Mouse (Mus musculus) forebrain, embryonic 15.5 days (tissue): Measurements from ENCODE around the gene Plk2. TPM values are rescaled to one million over a fixed set of nuclear protein-coding genes. Genes with fewer than 3 reads are reported as not detected.

Experiments
- ATAC-seq: fragments of 200-750 bp; cut with Nextera tagmentation; replicated peaks from 2 replicates; pipeline ENCODE4 v1.8.0; 2017; ENCODE audit warnings: mild to moderate bottlenecking, moderate TSS enrichment, moderate library complexity
- H3K27ac ChIP-seq: fragments of 300-500 bp; sonication (generic); replicated peaks from 2 replicates; pipeline ENCODE4 v1.5.1; 2015; ENCODE audit warnings: mild to moderate bottlenecking, inconsistent platforms
- H3K27me3 ChIP-seq: fragments of 300-500 bp; sonication (generic); 2 replicates; pipeline ENCODE4 v1.6.1; 2015; ENCODE audit warnings: inconsistent platforms
- H3K36me3 ChIP-seq: fragments of 300-500 bp; sonication (generic); 2 replicates; pipeline ENCODE4 v1.6.1; 2015; ENCODE audit warnings: mild to moderate bottlenecking, inconsistent platforms
- H3K4me1 ChIP-seq: fragments of 300-500 bp; sonication (generic); 2 replicates; pipeline ENCODE4 v1.6.1; 2015; ENCODE audit warnings: inconsistent platforms
- H3K4me2 ChIP-seq: fragments of 300-500 bp; sonication (generic); replicated peaks from 2 replicates; pipeline ENCODE4 v1.6.1; 2015; ENCODE audit warnings: mild to moderate bottlenecking, inconsistent platforms
- H3K4me3 ChIP-seq: fragments of 300-500 bp; sonication (generic); 2 replicates; pipeline ENCODE4 v1.5.1; 2015; ENCODE audit warnings: mild to moderate bottlenecking, inconsistent platforms
- H3K9ac ChIP-seq: fragments of 300-500 bp; sonication (generic); replicated peaks from 2 replicates; pipeline ENCODE4 v1.6.1; 2015; ENCODE audit warnings: mild to moderate bottlenecking, inconsistent platforms
- H3K9me3 ChIP-seq: fragments of 300-500 bp; sonication (generic); 2 replicates; pipeline ENCODE4 v1.6.1; 2016; ENCODE audit warnings: inconsistent platforms
- WGBS: fragments of 180-500 bp; shearing (Covaris S2); methylation state at CpG from one replicate; pipeline ENCODE4 v1.1.7; 2015; ENCODE audit warnings: mixed read lengths; 5-methylcytosine and 5-hydroxymethylcytosine counted together
- polyA plus RNA-seq: library from polyadenylated mRNA; unstranded; fragments of >200 nt; fragmentation: Nextera tagmentation; extraction: Ambion mirVana; gene quantifications from 2 replicates; pipeline ENCODE4 v1.2.1, GENCODE M21; 2015

The Plk2 gene
- polyA plus RNA-seq, 1 experiment from 2014 or later = 183 TPM

GRCm38 (mm10) chr13:110419640-110420039 is 24.8 kb downstream of the Plk2 start:
- no peak overlapping the region for H3K27ac ChIP-seq
- 75% methylated on average over 5 of the region's 5 CpGs for WGBS
- H3K9me3 ChIP-seq = no peaks in the 10 kb centered on the region
- ATAC-seq = no peak
- no peak overlapping the region for H3K4me3 ChIP-seq
- H3K36me3 ChIP-seq = no peaks in the 10 kb centered on the region
- no peaks in the 10 kb centered on the region for H3K4me1 ChIP-seq
- H3K27me3 ChIP-seq = no peaks in the 10 kb centered on the region
- no peak overlapping the region for H3K4me2 ChIP-seq
- H3K9ac ChIP-seq = no peak overlapping the region

- Histone ChIP-seq H3K4me1 (no peaks in the 10 kb centered on the region), H3K4me2 (no peak overlapping the region), H3K9me3 (no peaks in the 10 kb centered on the region), H3K36me3 (no peaks in the 10 kb centered on the region), H3K27me3 (no peaks in the 10 kb centered on the region), H3K9ac (no peak overlapping the region), H3K27ac (no peak overlapping the region), H3K4me3 (no peak overlapping the region)
- ATAC-seq = no peak
- 96% methylated on average over 7 of the region's 7 CpGs for WGBS
These were observed 27.6 kb downstream of the Plk2 start for GRCm38 (mm10) chr13:110422434-110422833.

- WGBS = 88% methylated on average over 8 of the region's 8 CpGs
- Histone ChIP-seq H3K4me1 (no peaks in the 10 kb centered on the region), H3K4me3 (no peak overlapping the region), H3K9me3 (no peaks in the 10 kb centered on the region), H3K36me3 (no peaks in the 10 kb centered on the region), H3K9ac (no peak overlapping the region), H3K27me3 (no peaks in the 10 kb centered on the region), H3K4me2 (no peak overlapping the region), H3K27ac (no peak overlapping the region)
- ATAC-seq = no peak
These were observed 30.8 kb downstream of the Plk2 start for GRCm38 (mm10) chr13:110425512-110426222.

- H3K36me3 ChIP-seq = no peaks in the 10 kb centered on the region
- no peak for ATAC-seq
- no peak overlapping the region for H3K4me3 ChIP-seq
- no peaks in the 10 kb centered on the region for H3K4me1 ChIP-seq
- no peaks in the 10 kb centered on the region for H3K27me3 ChIP-seq
- H3K9ac ChIP-seq = no peak overlapping the region
- no peak overlapping the region for H3K4me2 ChIP-seq
- no peak overlapping the region for H3K27ac ChIP-seq
- no peaks in the 10 kb centered on the region for H3K9me3 ChIP-seq
These were observed 36.5 kb downstream of the Plk2 start for GRCm38 (mm10) chr13:110431388-110431787.

GRCm38 (mm10) chr13:110432062-110432566 is 37.3 kb downstream of the Plk2 start:
- no peaks in the 10 kb centered on the region for H3K9me3 ChIP-seq
- H3K36me3 ChIP-seq = no peaks in the 10 kb centered on the region
- H3K27me3 ChIP-seq = no peaks in the 10 kb centered on the region
- ATAC-seq = no peak
- H3K4me3 ChIP-seq = no peak overlapping the region
- no peak overlapping the region for H3K9ac ChIP-seq
- H3K4me2 ChIP-seq = no peak overlapping the region
- 69% methylated on average over 2 of the region's 2 CpGs for WGBS
- H3K27ac ChIP-seq = no peak overlapping the region
- no peaks in the 10 kb centered on the region for H3K4me1 ChIP-seq

- Histone ChIP-seq H3K9ac (no peak overlapping the region), H3K27me3 (no peaks in the 10 kb centered on the region), H3K4me3 (no peak overlapping the region), H3K36me3 (no peaks in the 10 kb centered on the region), H3K4me1 (no peaks in the 10 kb centered on the region), H3K27ac (no peak overlapping the region), H3K9me3 (no peaks in the 10 kb centered on the region), H3K4me2 (no peak overlapping the region)
- no peak for ATAC-seq
- WGBS = 89% methylated on average over 4 of the region's 4 CpGs
These were observed 37.8 kb downstream of the Plk2 start for GRCm38 (mm10) chr13:110432613-110433012.

- no peaks in the 10 kb centered on the region for H3K27me3 ChIP-seq
- 66% methylated on average over 7 of the region's 7 CpGs for WGBS
- H3K4me1 ChIP-seq = no peaks in the 10 kb centered on the region
- no peak overlapping the region for H3K4me2 ChIP-seq
- no peaks in the 10 kb centered on the region for H3K36me3 ChIP-seq
- no peak overlapping the region for H3K4me3 ChIP-seq
- no peak overlapping the region for H3K27ac ChIP-seq
- H3K9ac ChIP-seq = no peak overlapping the region
- no peaks in the 10 kb centered on the region for H3K9me3 ChIP-seq
- ATAC-seq = no peak
These were observed 41.8 kb downstream of the Plk2 start for GRCm38 (mm10) chr13:110436692-110437091.

GRCm38 (mm10) chr13:110438624-110439023 is 43.8 kb downstream of the Plk2 start:
- no peak overlapping the region for H3K9ac ChIP-seq
- no peaks in the 10 kb centered on the region for H3K4me1 ChIP-seq
- no peaks in the 10 kb centered on the region for H3K27me3 ChIP-seq
- no peak overlapping the region for H3K27ac ChIP-seq
- no peaks in the 10 kb centered on the region for H3K36me3 ChIP-seq
- 81% methylated on average over 9 of the region's 9 CpGs for WGBS
- H3K9me3 ChIP-seq = no peaks in the 10 kb centered on the region
- H3K4me3 ChIP-seq = no peak overlapping the region
- no peak overlapping the region for H3K4me2 ChIP-seq
- ATAC-seq = no peak

- Histone ChIP-seq H3K36me3 (no peaks in the 10 kb centered on the region), H3K4me2 (no peak overlapping the region), H3K9ac (no peak overlapping the region), H3K9me3 (no peaks in the 10 kb centered on the region), H3K27ac (no peak overlapping the region), H3K4me3 (no peak overlapping the region), H3K27me3 (no peaks in the 10 kb centered on the region), H3K4me1 (no peaks in the 10 kb centered on the region; the same call in 1 of the 2 replicates)
- WGBS = 62% methylated on average over 4 of the region's 4 CpGs
- no peak for ATAC-seq
These were observed 49.5 kb downstream of the Plk2 start for GRCm38 (mm10) chr13:110444335-110444734.

- H3K27me3 ChIP-seq = no peaks in the 10 kb centered on the region
- H3K27ac ChIP-seq = no peak overlapping the region
- no peaks in the 10 kb centered on the region for H3K9me3 ChIP-seq
- WGBS = 45% methylated on average over 3 of the region's 3 CpGs
- no peaks in the 10 kb centered on the region; the same call in 1 of the 2 replicates for H3K4me1 ChIP-seq
- H3K4me2 ChIP-seq = no peak overlapping the region
- H3K4me3 ChIP-seq = no peak overlapping the region
- no peak for ATAC-seq
- no peaks in the 10 kb centered on the region for H3K36me3 ChIP-seq
- H3K9ac ChIP-seq = no peak overlapping the region
These were observed 50.0 kb downstream of the Plk2 start for GRCm38 (mm10) chr13:110444894-110445293.

GRCm38 (mm10) chr13:110446434-110446833 is 51.6 kb downstream of the Plk2 start:
- Histone ChIP-seq H3K27ac (no peak overlapping the region), H3K9ac (no peak overlapping the region), H3K4me1 (no peaks in the 10 kb centered on the region; the same call in 1 of the 2 replicates), H3K27me3 (no peaks in the 10 kb centered on the region), H3K4me2 (no peak overlapping the region), H3K9me3 (no peaks in the 10 kb centered on the region), H3K36me3 (no peaks in the 10 kb centered on the region), H3K4me3 (no peak overlapping the region)
- no peak for ATAC-seq
- WGBS = 79% methylated on average over 6 of the region's 6 CpGs

- Histone ChIP-seq H3K9ac (no peak overlapping the region), H3K27ac (no peak overlapping the region), H3K4me3 (no peak overlapping the region), H3K36me3 (no peaks in the 10 kb centered on the region), H3K9me3 (no peaks in the 10 kb centered on the region), H3K4me2 (no peak overlapping the region), H3K4me1 (peaks cover 3% of the 10 kb centered on the region), H3K27me3 (no peaks in the 10 kb centered on the region)
- no peak for ATAC-seq
- WGBS = 43% methylated on average over 4 of the region's 4 CpGs
These were observed 55.2 kb downstream of the Plk2 start for GRCm38 (mm10) chr13:110450056-110450455.
